Mouse (Mus musculus) embryonic fibroblast, embryonic 13.5 days (primary cell): ENCODE measurements around the gene Cyp2w1.

Source experiments
- CTCF ChIP-seq: IDR thresholded peaks from 2 replicates; pipeline ENCODE4 v1.5.1; 2011; ENCODE audit warnings: mild to moderate bottlenecking, control low read depth, low read length, moderate library complexity, borderline replicate concordance; ENCODE audit not compliant: insufficient read depth
- POLR2A ChIP-seq: IDR thresholded peaks from 2 replicates; pipeline ENCODE4 v1.6.1; 2011; ENCODE audit warnings: low read depth, mild to moderate bottlenecking, control low read depth, low read length, moderate library complexity

DNA sequence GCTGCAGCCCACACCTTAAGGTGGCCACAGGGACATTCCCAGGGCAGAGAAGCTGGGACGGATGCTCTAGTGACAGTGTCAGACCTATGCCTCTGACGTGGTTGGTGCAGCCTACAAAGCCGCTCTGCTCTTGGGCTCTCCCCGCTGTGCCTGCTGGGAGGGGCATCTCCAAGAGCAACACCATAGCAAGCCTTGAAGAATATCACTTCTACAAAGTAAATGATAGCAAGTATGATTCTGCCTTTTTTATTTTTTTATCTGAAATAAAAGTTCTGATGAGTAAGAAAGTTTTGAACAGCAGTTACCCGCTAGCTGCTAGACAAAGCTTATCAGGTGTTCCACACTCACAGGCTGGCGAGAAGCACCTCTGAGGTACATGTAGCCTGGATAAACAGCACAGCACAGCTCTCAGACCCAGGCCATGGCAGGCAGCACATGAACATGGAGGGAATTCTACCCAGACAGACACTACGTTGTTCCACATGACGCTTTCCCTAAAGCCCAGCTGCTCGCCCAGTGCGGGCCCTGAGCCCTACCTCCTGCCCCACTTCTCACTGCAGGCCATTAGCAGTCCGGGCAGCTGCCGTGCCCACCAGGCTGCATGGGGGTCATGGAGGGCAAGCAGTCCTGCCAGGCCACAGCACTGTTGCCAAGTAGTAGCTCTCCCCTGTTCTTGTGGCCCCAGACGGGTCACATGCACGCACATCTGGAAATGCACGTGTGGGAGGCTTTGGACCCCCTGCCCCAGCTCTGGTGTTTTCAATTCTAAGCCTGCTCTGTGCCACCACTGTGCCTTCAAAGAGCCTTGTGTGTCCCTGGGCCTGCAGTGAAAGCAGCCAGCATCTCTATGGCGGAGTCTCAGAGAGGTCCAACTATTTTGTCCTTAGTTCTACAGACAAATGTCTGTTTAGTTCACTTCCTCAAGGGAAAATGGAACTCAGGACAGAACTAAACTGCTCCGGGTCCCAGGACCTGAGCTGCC lies 36.6 kb downstream of the Cyp2w1 start:
- TF ChIP-seq POLR2A (no peak), CTCF (no peak)
